In the genomic region with DNA sequence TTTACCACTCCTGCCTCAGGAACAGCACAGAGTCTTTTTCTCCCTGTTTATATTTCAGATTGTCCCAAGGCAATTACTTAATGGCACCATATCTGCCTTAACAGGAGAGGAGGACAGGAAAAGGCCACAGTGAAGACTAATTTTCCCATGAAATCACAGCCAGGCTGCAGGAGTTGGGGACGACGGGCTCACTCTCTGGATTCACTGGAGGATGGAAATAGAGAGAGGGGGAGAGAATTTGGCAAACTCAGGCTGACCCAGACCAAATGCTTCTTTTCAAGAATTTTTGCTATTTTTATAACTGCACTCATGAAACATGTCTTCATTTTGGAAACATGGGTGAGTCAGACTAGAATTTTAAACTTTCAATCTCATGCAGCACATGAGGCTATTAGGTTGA, we compare ENCODE assay signal across 20 mouse cellular contexts.
DNase-seq lines count a peak whose midpoint lies in the region; ATAC-seq and TF ChIP-seq lines count a peak whose summit lies in the region.
"Had no signal": no experiment of that assay in that cellular context is flagged by ENCODE, and none has a peak within 500 bp of the region (broad histone marks: within the 10 kb centered on the region; RNA-seq: fewer than 3 reads in every experiment).

No protein-coding gene starts in this region.

- H3K4me1 ChIP-seq in forebrain, embryonic 15.5 days = peaks cover 19% of the 10 kb centered on the region
- peaks cover 21% of the 10 kb centered on the region for H3K4me1 ChIP-seq in forebrain, embryonic 13.5 days
- peaks cover 10% of the 10 kb centered on the region; the same call in 1 of the 2 replicates for H3K4me1 ChIP-seq in limb, embryonic 15.5 days
- peaks cover 3% of the 10 kb centered on the region; the same call in 1 of the 2 replicates for H3K4me1 ChIP-seq in limb, embryonic 10.5 days
- peaks cover 24% of the 10 kb centered on the region for H3K4me1 ChIP-seq in neural tube, embryonic 13.5 days (replicated peaks)
- 0 out of 2 replicates have a peak, but pooled peaks cover 9% of the 10 kb centered on the region for H3K4me1 ChIP-seq in neural tube, embryonic 15.5 days
- H3K4me1 ChIP-seq in stomach, postnatal 0 days (replicated peaks; ENCODE audit: control insufficient read depth, insufficient read depth) = no peaks in the 10 kb centered on the region

- TF ChIP-seq EP300 in stomach, postnatal 0 days (optimal IDR thresholded peaks at IDR 0.05) = no peak

- no peaks in the 10 kb centered on the region for H3K9me3 ChIP-seq in forebrain, embryonic 15.5 days
- H3K9me3 ChIP-seq in forebrain, embryonic 13.5 days (replicated peaks) = no peaks in the 10 kb centered on the region
- no peaks in the 10 kb centered on the region for H3K9me3 ChIP-seq in limb, embryonic 15.5 days
- H3K9me3 ChIP-seq in limb, embryonic 10.5 days (replicated peaks) = no peaks in the 10 kb centered on the region
- H3K9me3 ChIP-seq in neural tube, embryonic 13.5 days = no peaks in the 10 kb centered on the region
- H3K9me3 ChIP-seq in neural tube, embryonic 15.5 days (replicated peaks) = no peaks in the 10 kb centered on the region
- no peaks in the 10 kb centered on the region for H3K9me3 ChIP-seq in stomach, postnatal 0 days (ENCODE audit: control insufficient read depth, low read length)
- H3K9me3 ChIP-seq: midbrain, embryonic 15.5 days; neural tube, embryonic 12.5 days had no signal

- WGBS in forebrain, embryonic 15.5 days = 75% methylated on average over 2 of the region's 2 CpGs
- WGBS in forebrain, embryonic 13.5 days = 90% methylated on average over 2 of the region's 2 CpGs
- WGBS in limb, embryonic 15.5 days = 11% methylated on average over 2 of the region's 2 CpGs
- 64% methylated on average over 2 of the region's 2 CpGs for WGBS in limb, embryonic 10.5 days
- 46% methylated on average over 2 of the region's 2 CpGs for WGBS in neural tube, embryonic 13.5 days
- WGBS in neural tube, embryonic 15.5 days = 24% methylated on average over 2 of the region's 2 CpGs
- 33% methylated on average over 2 of the region's 2 CpGs for WGBS in stomach, postnatal 0 days

- H3K27me3 ChIP-seq in forebrain, embryonic 15.5 days = no peaks in the 10 kb centered on the region
- no peaks in the 10 kb centered on the region for H3K27me3 ChIP-seq in forebrain, embryonic 13.5 days
- H3K27me3 ChIP-seq in limb, embryonic 15.5 days = no peaks in the 10 kb centered on the region
- H3K27me3 ChIP-seq in limb, embryonic 10.5 days (ENCODE audit: low read depth, poor library complexity, severe bottlenecking) = no peaks in the 10 kb centered on the region
- H3K27me3 ChIP-seq in neural tube, embryonic 13.5 days = no peaks in the 10 kb centered on the region
- no peaks in the 10 kb centered on the region for H3K27me3 ChIP-seq in neural tube, embryonic 15.5 days (replicated peaks)
- no peaks in the 10 kb centered on the region for H3K27me3 ChIP-seq in stomach, postnatal 0 days (ENCODE audit: control insufficient read depth, insufficient read depth, low read length)
- H3K27me3 ChIP-seq: midbrain, embryonic 15.5 days; neural tube, embryonic 12.5 days had no signal

- no peaks in the 10 kb centered on the region for H3K36me3 ChIP-seq in forebrain, embryonic 15.5 days
- H3K36me3 ChIP-seq in forebrain, embryonic 13.5 days (ENCODE audit: poor library complexity, severe bottlenecking) = 0 out of 2 replicates have a peak, but pooled peaks cover 11% of the 10 kb centered on the region
- H3K36me3 ChIP-seq in limb, embryonic 15.5 days = no peaks in the 10 kb centered on the region
- no peaks in the 10 kb centered on the region for H3K36me3 ChIP-seq in limb, embryonic 10.5 days
- no peaks in the 10 kb centered on the region for H3K36me3 ChIP-seq in neural tube, embryonic 13.5 days
- H3K36me3 ChIP-seq in neural tube, embryonic 15.5 days = no peaks in the 10 kb centered on the region
- H3K36me3 ChIP-seq in stomach, postnatal 0 days (ENCODE audit: control insufficient read depth, insufficient read depth, low read length) = no peaks in the 10 kb centered on the region
- H3K36me3 ChIP-seq: midbrain, embryonic 15.5 days; neural tube, embryonic 12.5 days had no signal

- no peak overlapping the region for H3K4me3 ChIP-seq in forebrain, embryonic 15.5 days
- H3K4me3 ChIP-seq in forebrain, embryonic 13.5 days = no peak overlapping the region
- H3K4me3 ChIP-seq in limb, embryonic 15.5 days = no peak overlapping the region
- no peak overlapping the region for H3K4me3 ChIP-seq in limb, embryonic 10.5 days
- H3K4me3 ChIP-seq in neural tube, embryonic 13.5 days = no peak overlapping the region
- H3K4me3 ChIP-seq in neural tube, embryonic 15.5 days (replicated peaks) = no peak overlapping the region
- no peak overlapping the region for H3K4me3 ChIP-seq in stomach, postnatal 0 days (ENCODE audit: low read depth, low read length)
- H3K4me3 ChIP-seq: erythroblast, embryonic 14.5 days; midbrain, embryonic 15.5 days; neural tube, embryonic 12.5 days had no signal

- ATAC-seq in forebrain, embryonic 15.5 days (replicated peaks) = no peak
- ATAC-seq in forebrain, embryonic 13.5 days = no peak
- no peak for ATAC-seq in limb, embryonic 15.5 days (ENCODE audit: insufficient number of reproducible peaks, low FRiP score, low TSS enrichment, low read depth)
- no peak for ATAC-seq in neural tube, embryonic 13.5 days (ENCODE audit: low read depth)
- no peak for ATAC-seq in neural tube, embryonic 15.5 days (ENCODE audit: low FRiP score)
- no peak for ATAC-seq in stomach, postnatal 0 days (ENCODE audit: low FRiP score, low TSS enrichment)
- ATAC-seq: midbrain, embryonic 15.5 days had no signal

- H3K9ac ChIP-seq in forebrain, embryonic 15.5 days (replicated peaks) = no peak overlapping the region
- no peak overlapping the region for H3K9ac ChIP-seq in forebrain, embryonic 13.5 days
- H3K9ac ChIP-seq in limb, embryonic 15.5 days = no peak overlapping the region
- no peak overlapping the region for H3K9ac ChIP-seq in neural tube, embryonic 13.5 days
- no peak overlapping the region for H3K9ac ChIP-seq in neural tube, embryonic 15.5 days (replicated peaks)
- no peak overlapping the region for H3K9ac ChIP-seq in stomach, postnatal 0 days (ENCODE audit: low read length)
- H3K9ac ChIP-seq: hindbrain, embryonic 14.5 days; midbrain, embryonic 15.5 days; neural tube, embryonic 12.5 days had no signal

- no peak for TF ChIP-seq CTCF in stomach, postnatal 0 days (IDR thresholded peaks at IDR 0.05; ENCODE audit: low read depth)

- 0 out of 2 replicates have a peak overlapping the region, but pooled peaks have one; percentile 2 for H3K27ac ChIP-seq in forebrain, embryonic 15.5 days (replicated peaks)
- H3K27ac ChIP-seq in forebrain, embryonic 13.5 days = no peak overlapping the region
- peak overlapping the region; percentile 47; the same call in 1 of the 2 replicates for H3K27ac ChIP-seq in limb, embryonic 15.5 days
- H3K27ac ChIP-seq in limb, embryonic 10.5 days = no peak overlapping the region
- peak overlapping the region; percentile 6; the same call in 1 of the 2 replicates for H3K27ac ChIP-seq in neural tube, embryonic 13.5 days (replicated peaks)
- H3K27ac ChIP-seq in neural tube, embryonic 15.5 days (replicated peaks) = no peak overlapping the region
- peak overlapping the region; percentile 53 for H3K27ac ChIP-seq in stomach, postnatal 0 days (replicated peaks)
- H3K27ac ChIP-seq: hindbrain, embryonic 14.5 days; midbrain, embryonic 15.5 days; neural tube, embryonic 12.5 days had no signal

- no peak overlapping the region for H3K4me2 ChIP-seq in forebrain, embryonic 15.5 days (replicated peaks)
- H3K4me2 ChIP-seq in forebrain, embryonic 13.5 days = no peak overlapping the region
- no peak overlapping the region for H3K4me2 ChIP-seq in limb, embryonic 15.5 days
- H3K4me2 ChIP-seq in neural tube, embryonic 13.5 days = no peak overlapping the region
- H3K4me2 ChIP-seq in neural tube, embryonic 15.5 days = no peak overlapping the region
- H3K4me2 ChIP-seq in stomach, postnatal 0 days (replicated peaks; ENCODE audit: low read depth) = no peak overlapping the region
- H3K4me2 ChIP-seq: hindbrain, embryonic 14.5 days; midbrain, embryonic 15.5 days; neural tube, embryonic 12.5 days had no signal

- no peak for DNase-seq in limb, embryonic 10.5 days (ENCODE audit: low spot score)
- DNase-seq in stomach, postnatal 0 days (ENCODE audit: low spot score) = no peak
- no peak for DNase-seq in embryo, embryonic 11 days
- DNase-seq: cerebellum, adult 18-20 months; gastrocnemius, postnatal 36 days; kidney, postnatal 14 days; layer of hippocampus, postnatal 36 days; left cerebral cortex, postnatal 4 days; retina, postnatal 1 day; spleen, adult 18-20 months; thymus, adult 18-20 months had no signal

Comparison
In these comparisons a context has a peak if more than half of its experiments do, and no peak if none do; other contexts are left out.
1. H3K27ac ChIP-seq: peak in forebrain, embryonic 15.5 days (single experiment), limb, embryonic 15.5 days (single experiment), neural tube, embryonic 13.5 days (single experiment) and stomach, postnatal 0 days (single experiment); none in forebrain, embryonic 13.5 days (single experiment), limb, embryonic 10.5 days (single experiment) and neural tube, embryonic 15.5 days (single experiment).